Mouse (Mus musculus) lung, postnatal 0 days (tissue): ENCODE data around the gene Tbrg4. TPM values are rescaled to one million over a fixed set of nuclear protein-coding genes. Genes with fewer than 3 reads are reported as not detected.
"Not testable (repeated sequence)": the region's sequence is repeated elsewhere in the genome, so short reads cannot be mapped to it uniquely, and the experiment has no call there.

Experiments
- ATAC-seq: fragments of 200-750 bp; cut with Nextera tagmentation; 2 replicates; pipeline ENCODE4 v1.8.0; 2017; ENCODE audit warnings: moderate library complexity
- DNase-seq: peaks from one replicate; pipeline ENCODE4 v3.0.0-alpha.2; 2016; ENCODE audit warnings: low spot score
- H3K27ac ChIP-seq: fragments of 300-500 bp; sonication (generic); 2 replicates; pipeline ENCODE4 v1.5.1; 2014; ENCODE audit warnings: antibody characterized with exemption, mild to moderate bottlenecking, low read length, mixed read lengths
- H3K27me3 ChIP-seq: fragments of 300-500 bp; sonication (generic); replicated peaks from 2 replicates; pipeline ENCODE4 v1.6.1; 2014; ENCODE audit warnings: low read length, mixed read lengths; ENCODE audit not compliant: insufficient read depth
- H3K36me3 ChIP-seq: fragments of 300-500 bp; sonication (generic); 2 replicates; pipeline ENCODE4 v1.6.1; 2014; ENCODE audit warnings: low read length, mixed read lengths; ENCODE audit not compliant: insufficient read depth
- H3K4me1 ChIP-seq: fragments of 300-500 bp; sonication (generic); 2 replicates; pipeline ENCODE4 v1.6.1; 2014; ENCODE audit warnings: antibody characterized with exemption, low read depth, low read length, mixed read lengths; ENCODE audit not compliant: insufficient read depth
- H3K4me2 ChIP-seq: fragments of 300-500 bp; sonication (generic); replicated peaks from 2 replicates; pipeline ENCODE4 v1.6.1; 2014; ENCODE audit warnings: low read depth, mild to moderate bottlenecking, low read length, moderate library complexity, mixed read lengths
- H3K4me3 ChIP-seq: fragments of 300-500 bp; sonication (generic); 2 replicates; pipeline ENCODE4 v1.5.1; 2014; ENCODE audit warnings: low read depth, low read length
- H3K9ac ChIP-seq: fragments of 300-500 bp; sonication (generic); replicated peaks from 2 replicates; pipeline ENCODE4 v1.6.1; 2014; ENCODE audit warnings: low read depth, mild to moderate bottlenecking
- H3K9me3 ChIP-seq: fragments of 300-500 bp; sonication (generic); 2 replicates; pipeline ENCODE4 v1.6.1; 2016; ENCODE audit warnings: low read length, mixed read lengths
- CTCF ChIP-seq: IDR thresholded peaks from 2 replicates; pipeline ENCODE4 v1.5.1; 2016; ENCODE audit warnings: antibody characterized with exemption, mild to moderate bottlenecking
- EP300 ChIP-seq: IDR thresholded peaks from 2 replicates; pipeline ENCODE4 v1.6.1; 2016; ENCODE audit warnings: antibody characterized with exemption, mild to moderate bottlenecking, control low read depth
- WGBS: fragments of 180-500 bp; shearing (Covaris S2); extraction: QIAGEN DNeasy Blood & Tissue Kit; methylation state at CpG from one replicate; pipeline ENCODE4 v1.1.7; 2014; 5-methylcytosine and 5-hydroxymethylcytosine counted together
- polyA plus RNA-seq: library from polyadenylated mRNA; unstranded; fragments of >200 nt; fragmentation: Nextera tagmentation; extraction: Ambion mirVana; gene quantifications from 2 replicates; pipeline ENCODE4 v1.2.1, GENCODE M21; 2015

Gene Tbrg4
- polyA plus RNA-seq, 1 experiment from 2014 or later = 10.9 TPM

GRCm38 (mm10) chr11:6666634-6667033 is 40.8 kb upstream of the Tbrg4 start:
- Histone ChIP-seq H3K27ac (no peak overlapping the region), H3K4me1 (no peaks in the 10 kb centered on the region), H3K4me3 (no peak overlapping the region), H3K36me3 (no peaks in the 10 kb centered on the region), H3K9me3 (no peaks in the 10 kb centered on the region), H3K4me2 (no peak overlapping the region), H3K9ac (no peak overlapping the region), H3K27me3 (no peaks in the 10 kb centered on the region)
- TF ChIP-seq EP300 (no peak), CTCF (no peak)
- no peak for ATAC-seq
- no peak for DNase-seq
- WGBS = 63% methylated on average over 2 of the region's 2 CpGs

- Histone ChIP-seq H3K4me3 (no peak overlapping the region), H3K4me2 (no peak overlapping the region), H3K27ac (no peak overlapping the region), H3K4me1 (no peaks in the 10 kb centered on the region), H3K27me3 (no peaks in the 10 kb centered on the region), H3K9me3 (no peaks in the 10 kb centered on the region), H3K36me3 (no peaks in the 10 kb centered on the region), H3K9ac (no peak overlapping the region)
- DNase-seq (no peak), ATAC-seq (no peak)
- TF ChIP-seq CTCF (no peak), EP300 (no peak)
- WGBS = 72% methylated on average over 14 of the region's 14 CpGs
Measured at GRCm38 (mm10) chr11:6661206-6661605, 35.3 kb upstream of the Tbrg4 start.

GRCm38 (mm10) chr11:6658271-6658670 is 32.4 kb upstream of the Tbrg4 start, which contains the start of gene Ramp3:
Ramp3 (plus strand) TSS chr11:6658521.
- no peaks in the 10 kb centered on the region for H3K36me3 ChIP-seq
- peak; percentile 51 for DNase-seq
- H3K4me3 ChIP-seq = peak within 1 kb of the TSS; percentile 26
- peak within 1 kb of the TSS; percentile 66 for H3K4me2 ChIP-seq
- H3K27ac ChIP-seq = no peak within 1 kb of the TSS
- 1% methylated on average over 16 of the region's 18 CpGs for WGBS
- H3K4me1 ChIP-seq = no peaks in the 10 kb centered on the region
- ATAC-seq = peak; percentile 56
- TF ChIP-seq CTCF = no peak
- no peak for TF ChIP-seq EP300
- H3K9ac ChIP-seq = no peak within 1 kb of the TSS
- H3K27me3 ChIP-seq = no peaks in the 10 kb centered on the region
- no peaks in the 10 kb centered on the region for H3K9me3 ChIP-seq

DNA sequence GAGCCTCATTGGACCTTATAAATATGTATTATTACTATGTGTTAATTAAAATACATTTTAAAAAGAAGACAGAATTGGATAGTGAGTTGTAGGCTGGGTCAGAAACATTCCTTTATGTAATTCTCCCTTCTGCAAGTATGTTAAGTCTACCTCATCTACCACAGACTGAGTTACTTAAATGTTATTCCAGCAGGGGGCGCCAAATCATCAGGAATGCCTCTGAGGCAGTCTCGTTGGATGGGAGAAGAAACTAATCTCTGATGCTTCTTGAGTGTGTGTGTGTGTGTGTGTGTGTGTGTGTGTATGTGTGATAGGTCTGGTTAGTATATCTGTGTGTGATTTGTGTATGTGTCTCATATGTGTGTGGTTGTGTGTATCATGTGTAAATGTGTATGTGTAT is 29.0 kb upstream of the Tbrg4 start:
- DNase-seq (peak; percentile 91), ATAC-seq (peak; percentile 68)
- no peak overlapping the region for H3K4me3 ChIP-seq
- H3K27me3 ChIP-seq = no peaks in the 10 kb centered on the region
- no peak overlapping the region for H3K9ac ChIP-seq
- no peak for TF ChIP-seq EP300
- TF ChIP-seq CTCF = peak; percentile 92
- no peaks in the 10 kb centered on the region for H3K4me1 ChIP-seq
- H3K36me3 ChIP-seq = no peaks in the 10 kb centered on the region
- no peaks in the 10 kb centered on the region for H3K9me3 ChIP-seq
- no peak overlapping the region for H3K4me2 ChIP-seq
- no peak overlapping the region for H3K27ac ChIP-seq
- 2% methylated on average over 2 of the region's 2 CpGs for WGBS

DNA sequence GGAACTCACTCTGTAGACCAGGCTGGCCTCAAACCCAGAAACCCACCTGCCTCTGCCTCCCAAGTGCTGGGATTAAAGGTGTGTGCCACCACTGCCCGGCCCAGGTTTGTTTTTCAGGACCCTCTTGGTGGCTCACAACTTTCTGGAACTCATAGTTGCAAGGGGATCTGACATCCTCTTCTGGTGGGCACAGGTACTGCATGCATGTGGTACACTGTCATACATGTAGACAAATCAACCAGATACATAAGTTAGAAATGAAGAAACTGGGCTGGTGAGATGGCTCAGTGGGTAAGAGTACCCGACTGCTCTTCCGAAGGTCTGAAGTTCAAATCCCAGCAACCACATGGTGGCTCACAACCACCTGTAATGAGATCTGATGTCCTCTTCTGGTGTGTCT is 27.1 kb upstream of the Tbrg4 start:
- H3K9me3 ChIP-seq, H3K4me1 ChIP-seq, DNase-seq, H3K36me3 ChIP-seq, H3K9ac ChIP-seq, H3K27me3 ChIP-seq, H3K4me2 ChIP-seq, ATAC-seq, H3K27ac ChIP-seq, H3K4me3 ChIP-seq: not testable (repeated sequence)
- WGBS = 73% methylated on average over 3 of the region's 3 CpGs
- TF ChIP-seq CTCF = peak; percentile 63

DNA sequence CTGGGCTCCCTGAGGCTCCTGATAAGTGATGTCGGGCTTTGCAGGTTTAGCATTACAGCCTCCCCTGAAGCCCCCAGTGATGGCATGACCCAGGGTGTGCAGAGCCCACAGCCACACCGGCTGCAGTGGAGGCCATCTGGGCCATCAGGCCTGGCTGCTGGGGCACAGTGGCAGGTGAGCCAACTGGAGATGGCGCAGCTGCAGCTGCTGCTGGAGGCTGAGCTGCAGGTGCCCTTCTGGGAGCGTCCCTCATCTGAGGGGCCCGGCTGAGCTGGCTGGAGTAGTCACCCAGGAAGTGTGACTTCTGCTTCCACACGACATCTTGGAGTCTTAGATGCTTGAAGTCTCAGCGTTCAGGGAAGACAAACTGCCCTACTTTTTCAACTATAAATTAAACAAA is 24.7 kb upstream of the Tbrg4 start:
- DNase-seq (no peak), ATAC-seq (no peak)
- WGBS = 45% methylated on average over 7 of the region's 7 CpGs
- TF ChIP-seq CTCF (no peak), EP300 (no peak)
- Histone ChIP-seq H3K27ac (no peak overlapping the region), H3K27me3 (no peaks in the 10 kb centered on the region), H3K9me3 (no peaks in the 10 kb centered on the region), H3K4me3 (no peak overlapping the region), H3K4me2 (no peak overlapping the region), H3K36me3 (no peaks in the 10 kb centered on the region), H3K4me1 (no peaks in the 10 kb centered on the region), H3K9ac (no peak overlapping the region)
